Comparison of ENCODE assay signal across 18 mouse cellular contexts in genomic region chr12:72347184-72347583, GRCm38 (mm10).
"Had no signal": no experiment of that assay in that cellular context is flagged by ENCODE, and none has a peak within 500 bp of the region (broad histone marks: within the 10 kb centered on the region; RNA-seq: fewer than 3 reads in every experiment).

No protein-coding gene starts in this region.

- H3K4me1 ChIP-seq: midbrain, embryonic 10.5 days; midbrain, embryonic 12.5 days; neural tube, embryonic 13.5 days had no signal

- H3K9me3 ChIP-seq: midbrain, embryonic 10.5 days; midbrain, embryonic 12.5 days; neural tube, embryonic 13.5 days; neural tube, embryonic 15.5 days had no signal

- H3K4me3 ChIP-seq: midbrain, embryonic 10.5 days; midbrain, embryonic 12.5 days; myocyte; neural tube, embryonic 13.5 days; neural tube, embryonic 15.5 days had no signal

- DNase-seq: lung, embryonic 14.5 days; lung, postnatal 10 days; lung, postnatal 4 days; midbrain, embryonic 14.5 days; retina, postnatal 1 day; right cerebral cortex, adult 18-20 months; right cerebral cortex, postnatal 25 days; right cerebral cortex, postnatal 4 days; spleen, adult 18-20 months; thymus, adult 18-20 months; thymus, postnatal 14 days; thymus, postnatal 36 days had no signal

- H3K36me3 ChIP-seq: midbrain, embryonic 10.5 days; midbrain, embryonic 12.5 days; neural tube, embryonic 13.5 days; neural tube, embryonic 15.5 days had no signal

- ATAC-seq: midbrain, embryonic 16.5 days had no signal

- H3K9ac ChIP-seq: lung, embryonic 14.5 days; midbrain, embryonic 12.5 days; neural tube, embryonic 13.5 days; neural tube, embryonic 15.5 days had no signal

- H3K4me2 ChIP-seq: lung, embryonic 14.5 days; midbrain, embryonic 12.5 days; neural tube, embryonic 13.5 days; neural tube, embryonic 15.5 days had no signal

- H3K27ac ChIP-seq: midbrain, embryonic 10.5 days; midbrain, embryonic 12.5 days; neural tube, embryonic 13.5 days; neural tube, embryonic 15.5 days had no signal

- H3K27me3 ChIP-seq: midbrain, embryonic 12.5 days; neural tube, embryonic 13.5 days; neural tube, embryonic 15.5 days had no signal
